Mouse (Mus musculus) midbrain, embryonic 15.5 days (tissue): Measurements from ENCODE around the gene Zfp37. TPM values are rescaled to one million over a fixed set of nuclear protein-coding genes. Genes with fewer than 3 reads are reported as not detected.
A peak's percentile ranks its signal among the peaks of the same experiment; 100 is the strongest.
"Not testable (repeated sequence)": the region's sequence is repeated elsewhere in the genome, so short reads cannot be mapped to it uniquely, and the experiment has no call there.

Source experiments
- ATAC-seq: fragments of 200-750 bp; cut with Nextera tagmentation; replicated peaks from 2 replicates; pipeline ENCODE4 v1.8.0; 2017; ENCODE audit warnings: moderate TSS enrichment
- H3K27ac ChIP-seq: fragments of 300-500 bp; sonication (generic); 2 replicates; pipeline ENCODE4 v1.5.1; 2015; ENCODE audit warnings: mild to moderate bottlenecking, inconsistent platforms
- H3K27me3 ChIP-seq: fragments of 300-500 bp; sonication (generic); replicated peaks from 2 replicates; pipeline ENCODE4 v1.6.1; 2015; ENCODE audit warnings: inconsistent platforms
- H3K36me3 ChIP-seq: fragments of 300-500 bp; sonication (generic); replicated peaks from 2 replicates; pipeline ENCODE4 v1.6.1; 2015; ENCODE audit warnings: inconsistent platforms
- H3K4me1 ChIP-seq: fragments of 300-500 bp; sonication (generic); 2 replicates; pipeline ENCODE4 v1.6.1; 2015; ENCODE audit warnings: inconsistent platforms
- H3K4me2 ChIP-seq: fragments of 300-500 bp; sonication (generic); 2 replicates; pipeline ENCODE4 v1.6.1; 2015; ENCODE audit warnings: inconsistent platforms, mild to moderate bottlenecking, moderate library complexity
- H3K4me3 ChIP-seq: fragments of 300-500 bp; sonication (generic); 2 replicates; pipeline ENCODE4 v1.5.1; 2015; ENCODE audit warnings: mild to moderate bottlenecking, inconsistent platforms
- H3K9ac ChIP-seq: fragments of 300-500 bp; sonication (generic); 2 replicates; pipeline ENCODE4 v1.6.1; 2015; ENCODE audit warnings: mild to moderate bottlenecking, inconsistent platforms
- H3K9me3 ChIP-seq: fragments of 300-500 bp; sonication (generic); 2 replicates; pipeline ENCODE4 v1.6.1; 2016; ENCODE audit warnings: inconsistent platforms
- WGBS: fragments of 180-500 bp; shearing (Covaris S2); methylation state at CpG from one replicate; pipeline ENCODE4 v1.1.7; 2015; ENCODE audit warnings: mixed read lengths; 5-methylcytosine and 5-hydroxymethylcytosine counted together
- polyA plus RNA-seq: library from polyadenylated mRNA; unstranded; fragments of >200 nt; fragmentation: Nextera tagmentation; extraction: Ambion mirVana; gene quantifications from 2 replicates; pipeline ENCODE4 v1.2.1, GENCODE M21; 2015

Zfp37 gene
- polyA plus RNA-seq, 1 experiment from 2014 or later = 31.4 TPM

GRCm38 (mm10) chr4:62207851-62208695 lies 22.8 kb downstream of the Zfp37 start:
- Histone ChIP-seq H3K27me3 (no peaks in the 10 kb centered on the region), H3K9ac (peak overlapping the region; percentile 94), H3K27ac (peak overlapping the region; percentile 97), H3K36me3 (peaks cover 16% of the 10 kb centered on the region), H3K4me2 (peak overlapping the region; percentile 52), H3K4me1 (peaks cover 17% of the 10 kb centered on the region), H3K4me3 (peak overlapping the region; percentile 76), H3K9me3 (no peaks in the 10 kb centered on the region)
- peak; percentile 99 for ATAC-seq
- WGBS = under 1% methylated on average over 45 of the region's 45 CpGs

DNA sequence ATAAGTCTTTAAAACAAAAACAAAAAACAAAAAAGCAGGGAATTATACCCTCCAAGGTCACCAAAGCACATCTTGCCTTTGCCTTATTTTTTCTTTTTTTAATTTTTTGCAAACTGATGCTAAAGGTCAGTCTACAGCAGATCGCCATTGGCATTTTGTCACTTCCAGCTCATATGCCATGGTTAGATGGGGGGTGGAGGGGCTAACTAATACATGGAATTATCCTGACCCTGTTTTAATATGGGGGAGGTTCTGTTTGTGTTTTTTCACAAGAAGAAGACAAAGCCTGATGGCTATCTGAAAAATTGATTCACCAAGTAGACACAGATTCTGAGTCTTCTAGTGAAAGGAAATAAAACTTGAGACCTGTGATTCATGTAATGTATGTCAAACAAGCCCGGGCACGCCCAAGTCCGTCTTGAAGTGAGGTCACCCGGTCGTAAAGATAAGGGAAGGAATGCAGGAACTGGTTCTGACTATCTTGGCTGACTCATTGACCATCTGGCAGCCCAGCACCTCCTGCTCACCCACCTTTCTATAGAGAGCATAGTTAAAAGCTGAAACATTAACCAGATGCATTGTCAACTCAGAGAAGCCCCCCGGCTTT lies 30.8 kb downstream of the Zfp37 start:
- H3K27me3 ChIP-seq = no peaks in the 10 kb centered on the region
- H3K27ac ChIP-seq = no peak overlapping the region
- WGBS = 96% methylated on average over 7 of the region's 7 CpGs
- H3K9me3 ChIP-seq = peaks cover 7% of the 10 kb centered on the region; the same call in 1 of the 2 replicates
- no peak overlapping the region for H3K4me2 ChIP-seq
- H3K4me3 ChIP-seq = no peak overlapping the region
- no peaks in the 10 kb centered on the region for H3K4me1 ChIP-seq
- ATAC-seq = no peak
- H3K9ac ChIP-seq = no peak overlapping the region
- peaks cover 82% of the 10 kb centered on the region for H3K36me3 ChIP-seq

GRCm38 (mm10) chr4:62188778-62189177 lies 42.1 kb downstream of the Zfp37 start:
- no peak overlapping the region for H3K4me2 ChIP-seq
- peaks cover 57% of the 10 kb centered on the region for H3K36me3 ChIP-seq
- no peak overlapping the region for H3K4me3 ChIP-seq
- H3K27ac ChIP-seq = no peak overlapping the region
- ATAC-seq = no peak
- H3K9me3 ChIP-seq = peaks cover 50% of the 10 kb centered on the region
- H3K4me1 ChIP-seq = no peaks in the 10 kb centered on the region
- H3K27me3 ChIP-seq = no peaks in the 10 kb centered on the region
- H3K9ac ChIP-seq = no peak overlapping the region

GRCm38 (mm10) chr4:62177282-62177681 lies 53.6 kb downstream of the Zfp37 start:
- Histone ChIP-seq H3K27ac (no peak overlapping the region), H3K4me3 (no peak overlapping the region), H3K4me1 (no peaks in the 10 kb centered on the region), H3K36me3 (no peaks in the 10 kb centered on the region), H3K4me2 (no peak overlapping the region), H3K27me3 (no peaks in the 10 kb centered on the region), H3K9me3 (no peaks in the 10 kb centered on the region), H3K9ac (no peak overlapping the region)
- ATAC-seq = no peak
- WGBS = 48% methylated on average over 5 of the region's 5 CpGs

DNA sequence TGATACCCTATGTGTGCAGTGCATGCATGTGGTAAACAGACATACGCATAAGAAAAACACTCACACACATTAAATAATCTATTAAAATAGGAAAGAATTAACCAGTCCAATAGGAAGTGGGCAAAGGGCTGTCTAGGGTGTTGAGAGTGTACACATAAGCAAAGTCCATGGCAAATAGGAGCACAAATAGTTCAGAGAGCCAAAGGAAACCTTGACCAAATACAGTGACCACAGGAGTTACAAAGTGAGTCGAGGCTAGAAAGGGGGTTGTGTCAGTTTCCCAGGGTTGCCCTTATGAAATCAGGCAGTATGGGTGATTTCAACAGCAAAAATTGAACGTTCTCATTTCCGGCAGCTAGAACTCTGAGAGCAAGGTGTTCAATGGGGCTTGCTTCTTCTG lies 56.4 kb downstream of the Zfp37 start:
- no peak overlapping the region for H3K4me2 ChIP-seq
- WGBS = 83% methylated on average over 4 of the region's 4 CpGs
- no peaks in the 10 kb centered on the region for H3K9me3 ChIP-seq
- no peak overlapping the region for H3K27ac ChIP-seq
- no peak overlapping the region for H3K4me3 ChIP-seq
- no peak overlapping the region for H3K9ac ChIP-seq
- H3K4me1 ChIP-seq = no peaks in the 10 kb centered on the region
- H3K36me3 ChIP-seq = no peaks in the 10 kb centered on the region
- H3K27me3 ChIP-seq = no peaks in the 10 kb centered on the region
- no peak for ATAC-seq

GRCm38 (mm10) chr4:62167636-62168035 lies 63.2 kb downstream of the Zfp37 start:
- H3K9ac ChIP-seq, H3K4me3 ChIP-seq, H3K4me2 ChIP-seq, H3K36me3 ChIP-seq, H3K27ac ChIP-seq, H3K4me1 ChIP-seq, ATAC-seq, H3K9me3 ChIP-seq, H3K27me3 ChIP-seq: not testable (repeated sequence)
- WGBS = 93% methylated on average over 13 of the region's 13 CpGs

GRCm38 (mm10) chr4:62158401-62158800 lies 72.4 kb downstream of the Zfp37 start:
- no peak for ATAC-seq
- H3K27ac ChIP-seq = no peak overlapping the region
- H3K36me3 ChIP-seq = no peaks in the 10 kb centered on the region
- no peaks in the 10 kb centered on the region for H3K9me3 ChIP-seq
- no peak overlapping the region for H3K9ac ChIP-seq
- no peaks in the 10 kb centered on the region for H3K27me3 ChIP-seq
- no peak overlapping the region for H3K4me2 ChIP-seq
- no peaks in the 10 kb centered on the region for H3K4me1 ChIP-seq
- WGBS = 71% methylated on average over 1 of the region's 1 CpGs
- no peak overlapping the region for H3K4me3 ChIP-seq

GRCm38 (mm10) chr4:62150811-62151210 lies 80.0 kb downstream of the Zfp37 start, which contains the start of gene Mup21:
Gene Mup21, minus strand, starts transcription at chr4:62150863.
- Histone ChIP-seq H3K9me3 (no peaks in the 10 kb centered on the region), H3K4me3 (no peak within 1 kb of the TSS), H3K36me3 (no peaks in the 10 kb centered on the region), H3K27me3 (no peaks in the 10 kb centered on the region), H3K27ac (no peak within 1 kb of the TSS), H3K4me2 (no peak within 1 kb of the TSS), H3K4me1 (no peaks in the 10 kb centered on the region), H3K9ac (no peak within 1 kb of the TSS)
- ATAC-seq = no peak
- 72% methylated on average over 2 of the region's 2 CpGs for WGBS

Other genes starting within 250 kb of the Zfp37 start
- not detected in 2 replicates for gene Mup20, start 176.9 kb downstream of the Zfp37 start, polyA plus RNA-seq
- gene Mup3, start 143.7 kb downstream of the Zfp37 start, polyA plus RNA-seq = not detected in 2 replicates
- not detected in 2 replicates for gene Mup21, start 80.2 kb downstream of the Zfp37 start, polyA plus RNA-seq
- 19.3 and 19.7 TPM in 2 replicates for gene Slc31a2, start 31.5 kb upstream of the Zfp37 start, polyA plus RNA-seq
- 20.9 and 23.0 TPM in 2 replicates for gene Fkbp15, start 129.5 kb upstream of the Zfp37 start, polyA plus RNA-seq
- 34.6 and 36.8 TPM in 2 replicates for gene Slc31a1, start 129.7 kb upstream of the Zfp37 start, polyA plus RNA-seq
- gene Cdc26, start 177.6 kb upstream of the Zfp37 start, polyA plus RNA-seq = 75.0 and 76.5 TPM in 2 replicates
- gene Prpf4, start 177.8 kb upstream of the Zfp37 start, polyA plus RNA-seq = 15.6 and 16.5 TPM in 2 replicates
- gene Rnf183, start 204.2 kb upstream of the Zfp37 start, polyA plus RNA-seq = 0.20 and 0.21 TPM in 2 replicates
- gene Wdr31, start 239.8 kb upstream of the Zfp37 start, polyA plus RNA-seq = 15.8 and 16.3 TPM in 2 replicates
- 0.60 and 1.0 TPM in 2 replicates for gene Bspry, start 249.0 kb upstream of the Zfp37 start, polyA plus RNA-seq